Mouse (Mus musculus) ES-E14 (cell line): ENCODE measurements around the gene Krt12.

Experiments used
- HCFC1 ChIP-seq: IDR thresholded peaks from 2 replicates; pipeline ENCODE4 v1.6.1; 2012; ENCODE audit warnings: low read length, inconsistent platforms, borderline replicate concordance; ENCODE audit not compliant: insufficient read depth
- ZC3H11A ChIP-seq: IDR thresholded peaks from 2 replicates; pipeline ENCODE4 v1.6.1; 2012; ENCODE audit warnings: low read depth, mild to moderate bottlenecking, inconsistent platforms, low read length, borderline replicate concordance

- TF ChIP-seq HCFC1 (no peak), ZC3H11A (no peak)
These were observed 23.2 kb downstream of the Krt12 start for GRCm38 (mm10) chr11:99398832-99399231.
